Mouse (Mus musculus): ENCODE data around the gene Ccdc125.
"Not testable (repeated sequence)": the region's sequence is repeated elsewhere in the genome, so short reads cannot be mapped to it uniquely, and the experiment has no call there.

DNA sequence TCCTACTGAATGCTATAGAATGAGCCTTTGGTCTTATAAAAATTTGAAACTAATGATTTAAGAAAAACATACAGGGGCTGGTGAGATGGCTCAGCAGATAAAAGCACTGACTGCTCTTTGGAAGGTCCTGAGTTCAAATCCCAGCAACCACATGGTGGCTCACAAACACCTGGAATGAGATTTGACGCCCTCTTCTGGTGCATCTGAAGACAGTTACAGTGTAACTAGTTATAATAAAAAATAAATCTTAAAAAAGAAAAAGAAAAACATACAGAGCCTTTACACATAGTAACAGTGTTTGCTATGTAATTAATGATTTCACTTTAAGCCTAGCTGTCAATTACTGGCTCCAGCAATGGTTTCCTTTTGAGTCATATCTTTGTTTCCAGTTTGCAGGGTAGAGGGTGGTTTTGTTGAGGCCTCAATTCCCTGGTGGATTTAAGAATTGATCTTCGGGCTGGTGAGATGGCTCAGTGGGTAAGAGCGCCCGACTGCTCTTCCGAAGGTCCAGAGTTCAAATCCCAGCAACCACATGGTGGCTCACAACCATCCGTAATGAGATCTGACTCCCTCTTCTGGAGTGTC, 62.0 kb downstream of the Ccdc125 start:
- not testable (repeated sequence) for TF ChIP-seq CTCF (IDR thresholded peaks at IDR 0.05; ENCODE audit: insufficient read depth, low read length); POLR2A (IDR thresholded peaks at IDR 0.05; ENCODE audit: borderline replicate concordance, extremely low read depth, low read depth, low read length)
